Mouse (Mus musculus) right cerebral cortex, postnatal 10 days (tissue): ENCODE measurements around the gene Dnaaf5.
A peak's percentile ranks its signal among the peaks of the same experiment; 100 is the strongest.

Experiments used
- DNase-seq, 2 experiments: peaks; one replicate each; pipeline ENCODE4 v3.0.0; 2021; ENCODE audit warnings: low spot score in 2 of 2

The Dnaaf5 gene

DNA sequence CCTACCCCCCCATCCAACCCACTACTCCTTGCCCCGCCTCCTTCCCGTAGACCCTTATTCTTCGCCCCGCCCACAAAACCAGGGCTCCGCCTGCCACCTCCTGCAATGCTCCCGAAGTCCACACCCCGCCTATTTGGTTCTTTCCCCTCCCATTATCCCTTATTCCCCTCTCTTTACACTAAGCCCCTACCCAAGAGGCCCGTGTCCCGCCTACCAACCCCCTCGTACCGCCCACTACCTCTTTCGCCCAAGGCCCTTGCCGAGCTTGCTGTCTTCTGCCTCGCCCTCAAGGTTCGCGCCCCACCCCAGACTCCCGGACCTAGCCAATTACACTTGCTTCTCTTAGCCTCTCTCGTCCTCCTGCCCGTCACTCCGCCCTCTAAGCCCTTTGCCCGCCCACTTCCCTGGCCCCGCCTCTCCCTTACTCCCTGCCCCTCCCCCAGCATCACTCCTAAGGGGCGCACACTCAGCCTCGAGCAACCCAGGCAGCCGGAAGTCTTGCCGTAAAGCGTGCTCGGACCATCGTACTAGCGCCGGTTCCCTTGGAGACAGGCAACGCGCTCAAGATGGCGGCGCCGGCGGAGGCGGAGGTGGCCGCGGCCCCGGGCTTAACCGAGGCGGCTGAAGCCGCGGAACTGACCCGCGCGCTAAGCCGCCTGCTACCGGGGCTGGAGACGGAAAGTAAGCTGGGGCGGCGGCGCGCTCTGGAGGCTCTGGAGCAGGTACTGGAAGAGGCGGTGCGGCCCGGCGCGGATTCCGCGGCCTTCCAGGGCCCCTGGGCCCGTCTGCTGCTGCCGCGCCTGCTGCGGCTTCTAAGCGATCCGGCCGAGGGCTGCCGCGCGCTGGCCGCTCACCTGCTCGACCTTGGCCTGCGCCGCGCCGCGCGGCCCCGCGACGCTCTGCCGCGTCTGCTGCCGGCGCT is at the start of gene Dnaaf5, which contains the start of gene Prkar1b:
TSS of gene Dnaaf5 (plus strand) at position 543 of the 922 bp plus-strand sequence.
TSS of gene Prkar1b (minus strand) at position 321 of the 922 bp plus-strand sequence.
- peak; percentile 98 to 99 for DNase-seq

DNA sequence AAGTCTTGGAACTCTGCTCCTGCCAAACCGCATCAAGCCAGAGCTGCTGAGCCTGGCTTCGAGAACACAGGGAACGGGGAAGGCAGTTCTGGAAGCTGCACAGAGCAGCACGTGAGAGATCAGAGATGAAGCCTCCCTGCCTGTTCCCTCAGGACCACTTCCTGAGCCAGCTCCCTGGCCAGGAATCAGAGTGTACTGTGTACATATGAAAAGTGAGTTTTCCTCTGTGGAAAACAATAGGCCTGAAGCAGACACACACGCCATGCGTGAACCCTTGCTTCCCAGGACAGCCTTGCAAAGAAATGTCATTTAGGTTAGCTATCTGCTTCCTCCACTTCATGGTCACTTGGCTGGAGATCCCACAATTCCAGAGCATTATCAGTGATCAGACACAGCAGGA is 48.2 kb upstream of the Dnaaf5 start:
- no peak for DNase-seq

DNA sequence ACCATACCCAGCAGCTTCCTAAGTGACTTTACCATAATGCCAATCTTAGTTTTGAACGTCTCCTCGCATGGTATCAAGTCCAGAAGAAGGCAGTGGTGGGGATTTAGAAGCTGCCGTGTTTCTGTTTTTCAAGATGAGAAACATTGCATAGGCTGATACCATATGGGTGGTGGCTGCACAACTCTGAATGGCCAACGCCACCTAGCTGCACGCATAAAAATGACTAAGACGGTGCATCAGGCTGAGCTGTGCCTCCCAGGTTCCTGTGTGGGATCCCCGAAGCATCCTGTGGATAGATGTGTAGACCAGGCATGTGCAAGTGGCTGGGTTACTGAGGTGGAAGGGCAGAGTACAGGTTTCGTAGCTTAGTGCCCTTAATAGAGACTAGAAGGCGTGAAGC is 42.2 kb upstream of the Dnaaf5 start:
- DNase-seq = no peak

DNA sequence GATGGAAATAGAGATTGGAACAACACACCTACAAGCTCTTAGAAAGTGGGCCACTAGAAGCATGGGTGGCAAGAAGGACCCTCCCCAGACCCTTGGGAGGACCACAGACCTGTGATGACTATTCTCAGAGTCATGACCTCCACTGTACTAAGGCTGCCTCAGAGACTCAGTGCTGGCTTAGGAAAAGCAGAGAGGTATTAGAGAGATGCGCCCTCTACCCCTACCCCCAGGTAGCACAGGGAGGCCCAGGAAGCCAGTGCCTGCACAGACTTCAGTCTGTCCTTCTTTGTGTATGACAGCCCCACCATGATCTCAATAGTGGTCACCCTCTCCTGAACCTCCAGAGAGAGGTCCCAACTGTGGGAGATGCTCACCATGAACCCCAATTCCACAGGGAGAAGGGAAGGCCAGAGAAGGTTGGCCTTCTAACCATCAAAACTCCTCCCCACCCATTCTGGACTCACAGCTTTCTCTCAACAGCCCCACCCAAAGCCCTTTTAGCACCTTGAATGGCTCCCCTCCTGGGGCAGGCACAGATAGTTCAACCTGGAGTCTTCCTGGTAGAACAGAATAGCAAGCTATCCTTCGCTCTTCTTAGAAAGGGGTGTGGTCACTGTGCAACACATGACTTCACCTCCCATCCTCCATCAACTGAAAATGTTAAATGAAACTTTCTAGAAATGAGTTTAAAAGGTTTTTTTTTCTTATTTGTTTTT is 39.7 kb upstream of the Dnaaf5 start:
- DNase-seq = no peak

DNA sequence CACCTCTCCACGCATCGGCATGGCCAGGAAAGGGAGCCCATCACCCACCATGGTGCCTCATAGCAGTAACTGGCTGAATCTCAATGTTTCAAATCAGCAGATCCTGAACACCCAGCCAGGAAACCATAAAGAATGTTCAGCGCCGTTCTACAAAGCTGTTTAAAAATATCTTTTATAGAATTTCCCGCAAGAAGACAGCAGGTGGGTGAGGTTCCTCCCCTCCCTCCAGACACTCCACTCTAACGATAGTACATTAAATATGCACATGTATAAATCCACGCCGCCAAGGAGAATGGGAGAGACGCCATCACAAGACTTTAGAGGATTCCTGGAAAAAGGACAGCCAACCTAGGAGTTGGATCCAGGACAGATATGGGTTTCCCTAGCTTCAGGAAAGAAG is 38.0 kb upstream of the Dnaaf5 start:
- DNase-seq = peak; percentile 66 to 79

DNA sequence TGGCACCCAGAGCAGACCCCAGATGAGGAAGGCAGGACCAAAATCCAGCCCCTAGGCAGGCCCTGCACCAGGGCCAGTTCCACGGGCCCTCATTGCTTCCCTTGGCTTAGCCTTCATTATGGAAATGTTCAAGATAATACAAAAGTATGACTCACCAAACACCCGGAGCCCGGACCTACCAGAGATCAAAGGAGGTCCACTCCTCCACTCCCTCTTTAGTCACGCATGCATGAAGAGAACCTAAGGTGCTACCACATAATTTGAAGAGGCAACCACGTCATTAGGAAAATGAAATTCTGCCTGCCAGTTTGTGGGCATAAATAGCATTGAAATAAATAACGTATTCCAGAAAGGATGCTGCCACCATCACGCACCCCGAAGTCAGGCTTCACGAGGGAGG is 37.6 kb upstream of the Dnaaf5 start:
- no peak for DNase-seq

DNA sequence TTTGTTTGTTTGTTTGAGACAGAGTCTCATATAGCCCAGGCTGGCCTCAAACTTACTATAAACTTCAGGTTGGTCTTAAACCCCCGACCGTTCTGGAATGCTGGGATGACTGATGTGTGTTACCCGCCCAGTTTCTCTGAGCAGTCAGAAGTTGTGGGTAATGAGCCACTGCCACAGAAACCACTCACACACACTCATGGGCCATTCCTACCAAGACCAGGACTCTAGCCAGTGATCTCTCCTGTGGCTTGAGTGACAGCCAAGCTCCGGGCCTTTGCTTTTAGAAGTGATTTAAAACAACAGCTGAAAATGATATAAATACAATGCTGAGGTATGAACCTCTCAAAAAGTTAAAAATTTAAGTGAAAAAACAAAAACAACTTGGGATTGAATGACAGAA is 35.1 kb upstream of the Dnaaf5 start:
- DNase-seq = no peak

DNA sequence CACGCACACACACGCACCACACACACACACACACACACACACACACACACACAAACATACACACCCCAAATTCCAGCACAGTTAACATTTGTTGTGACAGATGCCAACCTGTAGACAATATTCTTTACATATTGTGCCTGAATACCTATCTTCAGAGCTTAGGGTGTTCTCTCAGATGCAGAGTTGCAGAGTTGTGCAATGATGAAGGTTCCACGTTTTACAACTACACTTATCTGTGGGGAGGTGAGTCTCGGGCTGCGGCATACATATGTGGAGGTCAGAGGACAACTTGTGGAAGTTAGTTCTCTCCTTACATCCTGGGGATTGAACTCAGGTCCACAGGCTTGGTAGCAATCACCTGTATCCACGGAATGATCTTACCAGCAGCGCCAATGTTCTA is 34.5 kb upstream of the Dnaaf5 start:
- DNase-seq = no peak

DNA sequence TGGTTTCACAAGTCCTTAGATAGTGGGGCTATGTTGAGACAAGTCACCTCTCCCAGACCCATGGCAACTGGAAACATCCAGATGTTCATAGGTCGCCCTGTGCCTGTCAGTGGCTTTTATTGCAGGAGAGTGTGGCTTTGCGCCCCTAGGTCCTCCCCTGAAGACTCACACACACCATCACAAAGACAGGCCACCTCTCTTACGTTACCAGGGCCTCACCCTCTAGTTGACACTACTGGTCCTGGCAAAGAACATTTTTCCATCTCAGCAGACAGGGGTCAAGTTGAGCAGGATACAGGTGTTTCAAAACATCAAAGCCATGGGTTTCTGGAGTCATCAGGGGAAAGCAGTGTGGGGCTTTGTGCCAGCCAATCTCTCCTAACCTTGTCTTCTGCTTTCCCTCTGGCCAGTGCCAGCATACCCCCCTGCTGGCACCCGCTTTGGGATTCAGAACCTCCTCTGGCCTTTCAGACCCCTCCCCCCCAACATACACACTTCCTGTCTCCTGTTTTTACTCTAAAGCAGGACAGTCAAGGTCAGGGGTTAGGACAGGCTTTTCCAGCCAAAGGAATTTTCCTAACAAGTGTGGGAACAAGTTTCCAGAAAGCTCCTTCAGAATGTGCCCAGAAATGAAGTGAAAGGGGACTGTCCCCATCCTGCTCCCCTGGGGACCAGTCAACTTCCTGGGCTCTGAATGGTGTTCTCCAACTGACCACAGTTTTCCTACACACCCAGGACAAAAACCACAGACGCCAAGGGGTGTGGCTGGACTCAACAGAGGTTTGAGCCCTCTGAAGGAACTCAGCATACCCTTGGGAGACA is 31.7 kb upstream of the Dnaaf5 start:
- no peak for DNase-seq

DNA sequence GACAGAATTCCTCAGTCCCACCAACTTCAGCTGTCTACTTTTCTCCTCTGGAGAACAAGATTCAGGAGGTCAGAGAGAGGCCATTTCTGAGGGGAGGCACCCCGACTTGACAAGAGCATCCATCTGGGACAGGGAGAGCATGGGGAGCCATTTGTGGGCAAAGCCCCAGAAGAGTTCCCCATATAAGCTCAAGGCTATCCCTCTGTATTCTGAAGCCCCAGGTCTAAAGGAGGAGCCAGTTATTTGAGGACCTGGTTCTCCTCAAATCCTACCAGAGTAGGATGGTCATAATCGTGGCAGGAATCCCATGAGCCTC is 31.1 kb upstream of the Dnaaf5 start:
- no peak for DNase-seq

DNA sequence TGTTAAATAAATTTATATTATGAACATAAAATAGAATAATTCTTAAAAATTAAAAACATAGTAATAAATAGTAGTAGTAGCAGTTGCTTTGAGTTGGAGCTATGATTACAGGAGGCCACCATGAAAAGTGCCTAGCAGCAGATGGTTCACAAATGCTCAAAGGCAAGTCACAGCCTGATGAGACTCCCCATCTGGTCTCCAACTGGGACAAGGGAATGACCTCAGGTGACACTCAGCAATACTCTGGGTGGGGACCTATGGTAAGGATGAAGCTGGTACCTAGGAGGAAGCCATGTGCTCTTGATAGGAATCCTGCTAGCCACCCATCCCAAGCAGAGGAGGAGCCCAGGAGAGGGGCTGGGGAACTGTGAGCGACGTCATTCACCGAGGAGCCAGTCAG is 24.3 kb upstream of the Dnaaf5 start:
- no peak for DNase-seq

DNA sequence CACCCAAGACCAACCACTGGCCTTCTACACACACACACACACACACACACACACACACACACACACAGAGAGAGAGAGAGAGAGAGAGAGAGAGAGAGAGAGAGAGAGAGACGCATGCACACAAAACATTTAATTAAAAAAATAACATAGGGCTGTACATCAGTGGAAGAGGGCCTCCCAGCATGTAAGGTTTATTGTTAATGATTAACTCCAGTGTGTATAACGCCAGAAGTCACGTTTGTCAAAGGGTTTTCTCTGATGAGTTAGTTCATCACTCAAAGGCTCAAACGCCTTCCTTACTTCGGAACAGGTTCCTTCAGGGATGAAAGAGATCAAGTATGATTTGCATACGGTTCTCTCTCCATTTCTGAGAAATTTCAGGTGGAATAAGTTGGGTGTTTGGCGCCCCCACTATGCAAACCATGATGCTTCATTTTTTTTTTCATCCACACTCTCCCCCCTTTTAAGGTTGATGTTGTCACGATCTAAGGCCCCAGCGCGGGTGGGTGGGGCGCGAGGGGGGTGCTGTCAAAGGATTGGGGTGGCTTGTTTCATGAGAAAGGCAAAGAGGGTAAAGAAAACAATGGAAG is 21.5 kb upstream of the Dnaaf5 start:
- DNase-seq = no peak

DNA sequence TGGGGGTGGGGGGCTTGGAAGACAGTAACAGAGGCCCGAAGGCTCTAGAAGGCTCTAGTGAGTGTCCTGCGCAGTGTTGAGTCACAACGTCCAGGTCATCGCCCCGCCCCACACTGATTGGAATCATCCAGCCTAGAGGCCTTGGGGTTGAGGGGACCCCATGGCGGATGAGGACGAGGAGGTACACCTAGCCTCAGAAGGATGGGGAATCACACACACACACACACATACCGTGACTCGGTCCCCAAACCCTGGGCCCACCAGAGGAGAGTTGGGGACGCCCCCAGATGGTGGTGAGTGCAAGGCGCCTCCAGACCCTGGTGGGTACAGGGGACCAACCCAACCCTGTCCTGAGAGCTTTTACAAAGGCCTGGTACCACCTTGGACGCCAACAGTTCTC is 20.9 kb upstream of the Dnaaf5 start:
- DNase-seq = peak in 1 of 2 experiments; percentile 62

DNA sequence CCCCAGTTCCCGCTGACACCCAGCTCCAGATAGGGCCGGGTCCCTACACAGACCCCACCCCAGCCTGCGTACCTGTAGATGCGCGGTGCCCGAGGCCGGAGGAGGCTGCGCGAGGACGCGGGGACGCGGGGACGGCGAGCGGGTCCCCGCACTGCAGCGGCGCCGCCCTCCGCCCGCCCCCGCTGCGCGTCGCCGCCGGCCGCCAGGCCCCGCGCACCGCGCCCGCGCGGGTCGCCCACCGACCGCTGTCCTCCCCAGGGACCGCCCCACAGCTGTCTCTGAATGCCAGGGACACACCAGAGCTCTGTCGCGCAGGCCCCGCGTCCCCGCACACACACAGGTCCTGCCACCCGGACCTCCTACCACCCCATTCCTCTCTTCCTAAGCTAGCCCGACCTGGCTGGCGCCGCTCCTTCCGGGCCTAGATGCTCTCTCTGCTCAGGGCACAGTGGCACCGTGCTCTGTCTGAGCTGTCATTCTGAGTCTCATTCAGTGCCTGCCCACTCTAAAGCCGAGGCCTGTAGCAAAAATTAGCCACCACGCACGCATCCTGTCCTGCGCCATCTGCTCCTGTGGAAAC is 20.4 kb upstream of the Dnaaf5 start:
- DNase-seq = peak; percentile 68 to 76

DNA sequence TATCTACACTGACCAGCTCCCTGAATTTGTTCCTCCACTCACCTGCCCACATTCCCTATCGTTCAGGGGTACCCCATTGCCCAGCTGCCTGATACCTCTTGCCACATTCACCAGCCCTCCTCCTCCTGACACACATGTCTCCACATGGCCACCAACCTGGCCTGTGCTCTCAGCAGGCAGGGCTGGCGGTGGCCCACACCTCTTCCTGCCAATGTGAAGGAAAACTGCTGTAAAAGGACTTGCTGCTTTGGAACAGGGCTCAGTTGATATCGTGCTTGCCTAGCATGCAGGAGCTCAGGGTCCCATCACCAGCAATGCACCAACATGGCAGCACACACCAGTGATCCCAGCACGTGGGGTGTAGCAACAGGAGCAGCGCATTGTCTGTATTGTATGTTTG is 19.7 kb upstream of the Dnaaf5 start:
- no peak for DNase-seq

DNA sequence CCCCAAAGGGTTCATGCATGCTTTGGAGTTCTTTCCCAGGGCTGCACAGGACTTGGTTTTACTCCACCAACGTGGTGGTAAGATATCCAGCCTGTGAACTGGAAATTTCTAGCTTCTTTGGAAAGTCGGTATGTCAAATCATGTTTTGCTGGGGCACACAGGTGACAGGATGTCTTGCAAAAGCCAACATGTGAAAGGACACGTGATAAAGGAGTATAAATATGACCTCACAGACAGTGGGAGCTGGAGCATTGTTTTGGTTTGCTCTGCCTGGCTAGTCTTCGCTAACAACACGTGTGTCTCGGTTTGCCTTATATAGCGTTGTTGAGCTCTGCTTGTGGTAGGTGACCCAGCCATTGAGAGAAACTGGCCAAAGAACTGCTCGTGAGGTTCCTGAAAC is 15.5 kb upstream of the Dnaaf5 start:
- no peak for DNase-seq

DNA sequence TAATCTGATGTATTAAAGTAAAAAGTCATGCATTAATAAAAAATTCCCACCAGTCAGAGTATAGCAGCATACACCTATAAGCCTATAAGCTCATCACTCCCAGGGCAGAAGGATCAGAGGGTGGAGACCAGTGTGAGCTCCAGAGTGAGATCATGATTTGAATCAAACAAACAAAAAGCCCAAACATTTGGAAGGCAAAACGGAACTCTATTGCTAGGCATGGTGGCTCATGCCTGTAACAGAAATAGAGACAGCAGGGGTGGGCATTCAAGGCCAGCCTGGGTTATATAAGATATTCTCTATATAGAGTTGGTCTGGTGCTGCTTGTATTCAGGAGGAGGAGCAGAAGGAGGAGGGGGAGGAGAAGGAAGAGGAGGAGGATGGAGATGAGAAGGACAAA is 13.7 kb upstream of the Dnaaf5 start:
- DNase-seq = no peak

DNA sequence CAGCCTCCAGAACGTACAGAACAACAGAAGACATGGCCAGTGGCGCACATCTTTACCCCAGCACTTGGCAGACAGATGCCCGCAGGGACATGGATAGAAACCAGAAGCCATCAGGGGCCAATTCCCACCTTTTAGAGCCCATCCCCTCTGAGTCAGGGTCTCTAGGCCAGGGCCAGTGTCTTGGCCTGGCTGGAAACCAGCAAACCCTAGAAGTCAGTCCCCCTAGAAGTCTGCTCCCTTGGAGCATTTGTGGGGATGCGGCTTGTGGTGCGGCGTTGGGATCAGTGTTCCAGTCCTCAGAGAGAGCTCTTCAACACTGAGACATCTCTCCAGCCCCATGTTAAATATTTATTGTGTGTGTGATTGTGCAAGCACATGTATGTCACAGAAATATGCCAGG is 12.8 kb upstream of the Dnaaf5 start:
- no peak for DNase-seq

DNA sequence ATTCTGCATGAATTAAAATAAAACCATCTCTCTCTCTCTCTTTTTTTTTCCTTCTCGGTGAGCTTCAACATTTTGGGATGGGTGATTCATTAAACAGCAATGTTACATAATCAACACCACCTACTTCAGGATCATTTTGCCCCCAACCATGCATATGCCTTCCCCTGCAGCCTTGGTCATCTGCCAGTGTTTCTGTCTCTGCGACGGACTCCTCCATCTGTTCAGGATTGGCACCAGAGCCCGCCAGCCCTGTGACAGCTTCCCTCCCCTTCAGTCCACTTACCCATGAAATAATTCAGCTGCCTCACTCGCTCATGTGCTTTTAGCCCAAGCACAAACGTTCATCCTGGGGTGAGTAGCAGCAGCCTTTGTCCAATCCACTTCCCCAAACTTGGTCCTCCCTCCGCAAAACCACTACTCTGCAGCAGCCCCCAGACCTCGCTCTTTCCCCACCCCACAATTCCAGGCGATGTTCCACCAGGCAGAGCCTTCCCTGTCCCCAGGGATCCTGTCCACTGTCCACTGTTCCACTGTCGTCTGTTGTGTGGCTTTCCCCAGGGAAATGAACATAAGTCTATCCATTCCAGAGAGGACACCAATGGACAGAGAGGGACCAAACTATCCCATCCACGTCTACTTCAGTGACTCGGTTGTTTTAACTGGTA is 11.6 kb upstream of the Dnaaf5 start:
- DNase-seq = peak; percentile 83 to 86

DNA sequence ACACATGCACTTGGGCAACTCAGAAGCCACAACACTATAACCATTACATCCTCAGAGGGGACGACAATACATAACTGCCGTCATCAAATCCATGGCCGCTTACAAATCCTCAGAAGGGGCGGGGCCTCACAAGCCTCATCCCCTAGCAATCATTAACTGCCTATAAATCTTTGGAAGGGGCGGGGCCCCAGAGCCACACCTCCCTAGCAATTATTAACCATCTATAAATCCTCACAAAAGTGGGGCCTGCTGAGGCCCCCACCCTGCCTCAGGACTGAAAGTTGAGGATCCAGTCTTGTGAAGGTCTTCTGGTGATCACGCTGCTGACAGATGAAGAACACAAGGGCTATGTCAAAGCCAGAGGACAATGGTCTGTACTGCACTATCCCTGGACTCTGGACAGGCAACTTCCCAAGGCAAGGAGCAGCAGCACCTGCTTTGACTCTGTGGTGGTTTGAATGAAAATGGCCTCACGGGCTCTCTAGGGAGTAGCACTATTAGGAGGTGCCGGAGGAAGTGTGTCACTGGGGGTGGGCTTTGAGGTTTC is 11.0 kb upstream of the Dnaaf5 start:
- DNase-seq = no peak

DNA sequence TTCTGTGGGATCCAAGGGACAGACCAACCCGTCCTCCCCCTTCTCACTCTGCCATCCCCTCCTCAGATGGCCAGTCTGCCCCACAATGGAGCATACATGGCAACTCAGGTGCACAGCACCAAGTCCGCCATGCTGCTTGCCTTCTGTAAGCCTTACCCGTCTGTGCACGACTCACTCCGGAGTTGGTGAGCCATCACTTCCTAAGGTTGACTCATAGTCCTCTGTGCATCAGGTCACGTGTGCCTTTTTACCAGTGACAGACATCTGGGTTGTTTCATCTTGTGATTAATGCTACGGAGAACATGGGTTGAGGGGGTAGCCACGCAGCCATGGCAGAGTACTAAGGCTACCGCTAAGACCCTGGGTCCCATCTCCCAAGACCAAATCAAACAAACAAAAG is 9.4 kb upstream of the Dnaaf5 start:
- no peak for DNase-seq
